Mouse (Mus musculus): ENCODE results near the gene Celf1. TPM values are rescaled to one million over a fixed set of nuclear protein-coding genes. Genes with fewer than 3 reads are reported as not detected.
"Not testable (repeated sequence)": the region's sequence is repeated elsewhere in the genome, so short reads cannot be mapped to it uniquely, and the experiment has no call there.

Celf1 gene
- polyA plus RNA-seq, 1 experiment, result 43.6 TPM

DNA sequence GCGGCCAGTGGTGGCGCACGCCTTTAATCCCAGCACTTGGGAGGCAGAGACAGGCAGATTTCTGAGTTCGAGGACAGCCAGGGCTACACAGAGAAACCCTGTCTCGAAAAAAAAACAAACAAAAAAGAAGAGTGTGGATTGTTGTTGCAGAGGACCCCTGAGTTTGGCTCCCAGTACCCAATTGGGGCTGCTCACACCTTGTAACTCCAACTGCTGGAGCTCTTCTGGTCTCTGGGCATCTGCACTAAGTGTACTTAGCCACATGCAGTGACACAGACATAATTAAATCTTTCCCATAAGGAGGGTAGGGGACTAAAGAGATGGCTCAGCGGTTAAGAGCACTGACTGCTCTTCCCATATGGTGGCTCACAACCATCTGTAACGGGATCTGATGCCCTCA lies 82.1 kb downstream of the Celf1 start:
- not testable (repeated sequence) for DNase-seq (ENCODE audit: low read depth)

DNA sequence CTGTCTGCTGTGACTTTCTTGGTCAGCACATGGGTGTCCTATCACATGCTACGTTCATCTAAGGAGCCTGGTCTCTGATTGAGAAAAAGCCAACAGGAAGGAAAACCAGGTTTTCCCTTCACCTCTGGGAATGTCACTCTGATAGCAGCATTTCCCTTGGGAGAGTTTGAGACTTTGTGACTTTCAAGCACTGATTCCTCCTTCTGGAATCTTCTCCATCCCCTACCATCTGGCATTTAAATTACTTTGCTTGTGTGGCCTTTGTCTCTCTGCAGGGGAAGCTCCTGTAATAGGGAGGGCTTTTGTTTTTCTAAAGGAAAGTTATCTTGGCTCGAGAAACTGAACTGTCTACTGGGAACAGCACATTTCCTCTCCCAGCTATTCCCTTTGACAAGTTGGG lies 82.9 kb downstream of the Celf1 start:
- DNase-seq (ENCODE audit: low read depth), result no peak

DNA sequence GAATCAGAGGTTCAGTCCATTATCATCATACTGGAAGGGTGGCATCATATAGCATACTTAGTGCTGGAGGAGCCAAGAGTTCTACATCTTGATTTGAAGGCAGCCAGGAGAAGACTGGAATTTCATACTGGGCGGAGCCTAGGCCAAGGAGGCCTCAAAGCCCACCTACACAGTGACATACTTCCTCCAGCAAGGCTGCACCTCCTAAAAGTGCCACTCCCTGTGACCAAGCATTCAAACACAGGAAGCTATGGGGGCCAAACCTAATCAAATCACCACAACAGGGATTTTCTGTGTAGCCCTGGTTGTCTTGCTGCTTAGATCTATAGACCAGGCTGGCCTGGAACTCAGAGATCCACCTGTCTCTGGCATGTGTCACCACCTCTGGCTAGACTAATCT lies 83.8 kb downstream of the Celf1 start:
- DNase-seq (ENCODE audit: low read depth), result no peak

DNA sequence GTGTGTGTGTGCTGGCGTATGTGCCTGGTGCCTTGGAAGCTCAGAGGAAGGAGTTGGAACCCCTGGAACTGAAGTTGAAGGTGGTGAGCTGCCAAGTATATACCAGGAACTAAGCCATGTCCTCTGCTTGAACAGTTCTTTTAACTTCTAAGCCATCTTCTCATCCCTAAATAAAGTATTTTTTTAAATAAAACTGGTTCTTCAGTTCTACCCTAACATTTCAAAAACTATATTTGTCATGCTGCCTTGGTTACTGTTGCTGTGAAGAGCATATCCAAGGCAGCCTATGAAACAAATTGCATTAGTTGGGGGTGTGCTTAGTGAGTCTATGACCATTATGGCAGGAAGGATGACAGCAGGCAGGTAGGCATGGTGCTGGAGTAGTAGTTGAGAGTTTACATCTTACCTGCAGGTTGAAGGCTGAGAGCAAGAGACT lies 84.9 kb downstream of the Celf1 start:
- DNase-seq (ENCODE audit: low read depth), result no peak

DNA sequence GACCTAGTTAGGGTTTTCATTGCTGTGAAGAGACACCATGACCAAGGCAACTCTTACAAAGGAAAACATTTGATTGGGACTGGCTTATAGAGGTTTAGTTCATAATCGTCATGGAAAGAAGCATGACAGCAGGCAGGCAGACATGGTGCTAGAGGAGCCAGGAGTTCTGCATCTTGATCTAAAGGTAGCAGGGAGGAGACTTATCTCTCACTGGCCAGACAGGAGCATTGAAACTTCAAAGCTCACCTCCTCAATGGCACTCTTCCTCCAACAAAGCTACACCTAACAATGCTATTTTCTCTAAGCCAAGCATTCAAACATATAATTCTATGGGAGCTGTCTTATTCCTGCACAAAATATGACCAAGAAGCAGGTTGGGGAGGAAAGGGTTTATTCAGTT lies 86.3 kb downstream of the Celf1 start:
- DNase-seq (ENCODE audit: low read depth), result no peak

DNA sequence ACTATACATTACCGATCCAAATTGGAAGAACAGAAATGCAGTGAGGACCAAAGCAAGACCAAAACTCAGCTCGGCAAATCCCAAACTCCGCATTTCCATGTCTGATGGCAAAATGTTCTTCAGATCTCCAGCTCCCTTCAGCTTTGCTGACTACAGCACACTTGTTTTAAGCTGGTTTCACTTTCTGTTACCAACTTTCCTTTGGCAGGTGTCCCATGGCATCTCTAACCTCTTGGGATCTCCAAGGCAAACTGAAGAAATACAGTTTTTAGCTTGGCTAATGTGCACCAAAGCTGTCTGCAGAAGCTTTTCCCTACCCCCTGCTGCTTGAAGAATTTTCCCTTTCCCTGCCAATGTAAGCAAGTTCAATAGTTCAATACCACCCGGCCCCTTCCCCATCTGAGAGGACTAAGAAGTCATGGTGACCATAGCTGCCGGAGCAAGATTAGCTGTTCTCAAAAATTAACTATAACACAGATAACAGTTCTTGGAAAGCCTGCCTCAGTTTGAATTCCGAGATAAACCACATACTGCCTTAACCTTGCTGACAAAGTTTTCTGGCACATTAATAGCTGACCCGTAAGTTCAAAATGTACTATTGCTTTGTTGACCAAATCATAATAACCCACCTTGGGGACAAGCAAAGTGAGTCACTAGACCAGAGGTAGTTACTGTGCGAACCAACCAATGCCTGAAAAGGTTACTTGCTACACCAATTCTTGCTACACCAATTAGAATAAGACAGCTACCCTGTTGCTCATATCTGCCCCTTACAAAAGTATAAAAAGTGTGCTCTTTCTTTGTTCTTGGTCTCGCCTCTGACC lies 87.4 kb downstream of the Celf1 start:
- no peak for DNase-seq (ENCODE audit: low read depth)

DNA sequence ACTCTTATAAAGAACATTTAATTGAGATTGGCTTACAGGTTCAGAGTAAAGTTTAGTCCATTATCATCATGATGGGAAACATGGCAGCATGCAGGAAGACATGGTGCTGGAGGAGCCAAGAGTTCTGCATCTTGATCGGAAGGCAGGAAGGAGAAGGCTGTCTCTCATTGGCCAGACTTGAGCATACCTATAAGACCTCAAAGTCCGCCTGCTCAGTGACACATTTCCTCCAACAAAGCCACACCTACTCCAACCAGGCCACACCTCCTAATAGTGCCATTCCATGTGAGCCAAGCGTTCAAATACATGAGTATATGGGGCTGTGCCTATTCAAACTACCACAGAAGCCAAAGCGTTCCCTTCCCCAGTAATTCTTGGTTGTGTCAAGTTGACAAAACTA lies 91.0 kb downstream of the Celf1 start:
- no peak for DNase-seq (ENCODE audit: low read depth)

DNA sequence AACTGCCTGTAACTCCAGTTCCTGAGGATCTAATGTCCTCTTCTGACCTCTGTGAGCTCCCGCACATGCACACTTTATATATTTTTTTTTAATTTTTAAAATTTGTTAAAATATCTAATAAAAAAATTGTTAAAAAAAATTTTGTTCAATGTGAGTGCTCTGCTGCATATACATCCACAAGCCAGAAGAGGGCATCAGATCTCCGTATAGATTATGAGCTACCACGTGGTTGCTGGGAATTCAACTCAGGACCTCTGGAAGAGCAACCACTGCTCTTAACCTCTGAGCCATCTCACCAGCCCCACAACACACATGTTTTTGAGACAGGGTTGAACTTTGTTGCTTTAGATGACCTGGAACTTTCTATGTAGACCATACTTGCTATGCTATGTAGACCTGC lies 92.8 kb downstream of the Celf1 start:
- DNase-seq (ENCODE audit: low read depth), result no peak

DNA sequence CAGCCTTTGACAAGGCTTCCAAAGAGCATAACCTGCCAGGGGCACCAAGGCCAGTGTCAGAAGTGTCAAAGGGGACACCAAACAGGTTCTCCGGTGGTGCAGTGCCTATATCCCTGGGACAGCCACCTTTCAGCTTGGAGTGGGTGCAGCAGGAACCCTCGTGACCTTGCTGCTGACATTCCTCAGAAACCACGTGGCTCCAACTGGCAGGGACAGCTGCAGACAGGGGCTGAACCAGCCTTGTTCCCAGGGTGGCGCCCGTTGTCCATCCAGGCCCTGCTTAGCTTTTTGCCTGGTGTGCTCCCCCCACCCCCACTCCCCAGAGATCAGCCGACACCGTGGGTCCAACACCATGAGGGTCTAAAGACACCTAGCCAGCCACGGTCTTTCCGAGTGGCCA lies 95.2 kb downstream of the Celf1 start, which contains the start of gene Rapsn:
Rapsn (plus strand) TSS at position 236 of the 400 bp plus-strand sequence.
- no peak for DNase-seq (ENCODE audit: low read depth)

DNA sequence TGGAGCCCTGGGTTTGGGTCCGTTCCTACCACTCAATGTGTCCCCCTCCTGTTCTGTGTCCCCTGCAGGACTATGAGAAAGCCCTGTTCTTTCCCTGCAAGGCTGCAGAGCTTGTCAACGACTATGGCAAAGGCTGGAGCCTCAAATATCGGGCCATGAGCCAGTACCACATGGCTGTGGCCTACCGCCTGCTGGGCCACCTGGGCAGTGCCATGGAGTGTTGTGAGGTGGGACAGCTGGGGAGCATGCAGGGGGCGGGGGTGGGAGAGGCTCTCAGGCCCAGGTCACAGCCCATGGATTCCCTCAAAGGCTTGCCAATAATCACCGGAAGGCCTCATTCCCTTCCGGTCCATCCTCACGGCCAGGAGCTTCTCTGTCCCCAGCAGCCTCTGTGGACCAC lies 101.6 kb downstream of the Celf1 start:
- no peak for DNase-seq (ENCODE audit: low read depth)

DNA sequence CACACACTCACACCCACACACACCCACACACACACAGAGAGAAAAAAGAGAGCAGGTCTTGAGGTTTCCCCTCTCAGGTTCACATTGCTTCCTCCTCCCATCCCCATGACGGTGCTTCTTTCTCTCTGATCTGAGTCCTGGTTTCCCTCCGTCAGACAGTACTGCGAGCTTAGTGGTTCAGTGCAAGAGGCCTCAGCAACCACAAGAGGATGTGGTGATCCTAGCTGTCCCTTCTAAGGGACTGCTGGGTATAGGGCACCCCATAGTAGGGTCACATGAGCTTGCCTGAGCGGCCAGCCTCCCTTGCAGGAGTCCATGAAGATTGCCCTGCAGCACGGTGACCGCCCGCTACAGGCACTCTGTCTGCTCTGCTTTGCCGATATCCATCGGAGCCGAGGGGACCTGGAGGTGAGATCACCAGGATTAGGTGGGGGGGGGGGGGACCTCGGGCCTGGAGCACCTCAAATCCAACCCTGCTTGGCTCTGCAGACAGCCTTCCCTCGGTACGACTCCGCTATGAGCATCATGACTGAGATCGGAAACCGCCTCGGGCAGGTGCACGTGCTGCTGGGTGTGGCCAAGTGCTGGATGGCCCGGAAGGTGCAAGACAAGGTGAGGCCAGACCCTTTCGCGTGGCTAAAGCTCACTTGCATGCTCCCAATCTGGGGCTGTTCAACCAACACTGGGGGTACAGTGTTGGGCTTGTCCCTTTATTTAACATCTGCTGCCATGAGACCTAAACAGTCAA lies 102.6 kb downstream of the Celf1 start:
- DNase-seq (ENCODE audit: low read depth), result no peak

DNA sequence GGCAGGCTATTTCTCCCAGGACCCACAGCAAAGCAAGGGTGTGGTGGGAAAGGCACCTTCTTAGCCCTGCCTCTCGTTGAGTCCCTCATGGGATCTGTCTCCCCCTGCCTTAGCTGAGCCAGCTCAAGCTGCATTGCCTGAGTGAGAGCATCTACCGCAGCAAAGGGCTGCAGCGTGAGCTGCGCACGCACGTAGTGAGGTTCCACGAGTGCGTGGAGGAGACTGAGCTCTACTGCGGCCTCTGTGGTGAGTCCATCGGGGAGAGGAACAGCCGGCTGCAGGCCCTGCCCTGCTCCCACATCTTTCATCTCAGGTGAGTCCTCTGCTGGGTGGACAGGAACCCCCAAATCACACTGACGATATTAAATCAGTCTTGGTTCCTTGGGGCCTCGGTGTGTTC lies 104.5 kb downstream of the Celf1 start:
- DNase-seq (ENCODE audit: low read depth), result no peak

DNA sequence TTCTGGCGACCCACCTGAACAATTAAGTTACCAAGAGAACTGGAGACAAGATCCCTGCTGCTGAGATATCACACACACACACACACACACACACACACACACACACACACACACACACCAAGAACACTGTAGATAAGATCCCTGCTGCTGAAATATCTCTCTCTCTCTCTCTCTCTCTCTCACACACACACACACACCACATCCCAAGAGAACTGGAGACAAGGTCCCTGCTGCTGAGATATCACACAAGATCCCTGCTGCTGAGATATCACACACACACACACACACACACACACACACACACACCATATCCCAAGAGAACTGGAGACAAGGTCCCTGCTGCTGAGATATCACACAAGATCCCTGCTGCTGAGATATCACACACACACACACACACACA lies 105.6 kb downstream of the Celf1 start:
- DNase-seq (ENCODE audit: low read depth), result not testable (repeated sequence)

DNA sequence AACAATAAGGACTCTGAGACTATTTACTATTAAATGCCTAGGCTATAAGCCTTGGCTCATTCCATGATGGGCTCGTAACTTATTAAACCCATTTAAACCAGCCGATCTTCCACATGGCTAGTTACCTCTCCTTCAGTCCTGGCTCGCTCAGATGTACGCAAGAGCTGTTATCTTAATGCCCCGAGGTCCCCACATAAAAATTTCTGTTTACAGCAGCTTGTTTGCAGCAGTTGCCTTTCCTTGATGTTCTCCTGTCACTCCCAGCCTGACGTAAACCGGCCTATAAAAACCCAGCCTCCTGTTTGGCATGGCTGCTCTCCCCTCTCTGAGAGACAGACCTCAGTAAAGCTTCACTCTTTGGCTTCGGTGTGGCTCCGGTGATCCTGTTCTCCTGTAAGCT lies 107.2 kb downstream of the Celf1 start:
- no peak for DNase-seq (ENCODE audit: low read depth)

DNA sequence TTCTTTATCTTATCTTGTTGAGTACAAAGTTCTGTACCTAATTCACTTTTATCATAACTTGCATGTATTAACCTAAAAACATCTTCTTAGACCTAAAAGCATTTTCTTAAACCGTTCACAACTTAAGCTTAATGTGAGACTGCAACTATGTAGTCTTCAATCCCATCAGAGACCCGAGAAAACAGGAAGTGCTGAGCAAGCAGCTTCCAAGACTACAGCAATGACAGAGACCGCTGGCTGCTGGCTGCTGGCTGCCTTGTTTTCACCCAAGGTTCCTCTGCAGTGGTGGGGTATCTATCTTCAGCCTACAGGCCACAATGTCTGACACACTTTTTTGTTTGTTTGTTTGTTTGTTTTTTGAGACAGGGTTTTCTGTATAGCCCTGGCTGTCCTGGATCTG lies 111.7 kb downstream of the Celf1 start:
- no peak for DNase-seq (ENCODE audit: low read depth)

DNA sequence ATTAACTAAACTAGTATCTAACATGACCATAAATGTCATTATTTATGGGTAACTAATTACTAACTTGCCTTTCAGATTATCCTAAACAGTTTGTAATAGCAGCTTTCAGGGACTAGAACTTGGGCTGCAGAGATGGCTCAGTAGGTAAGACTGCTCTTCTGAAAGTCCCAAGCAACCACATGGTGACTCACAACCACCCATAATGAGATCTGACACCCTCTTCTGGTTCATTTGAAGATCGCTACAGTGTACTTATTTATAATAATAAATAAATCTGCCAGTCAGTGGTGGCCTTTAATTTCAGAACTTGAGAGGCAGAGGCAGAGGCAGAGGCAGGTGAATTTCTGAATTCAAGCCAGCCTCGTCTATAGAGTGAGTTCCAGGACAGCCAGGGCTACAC lies 112.6 kb downstream of the Celf1 start:
- DNase-seq (ENCODE audit: low read depth), result no peak

DNA sequence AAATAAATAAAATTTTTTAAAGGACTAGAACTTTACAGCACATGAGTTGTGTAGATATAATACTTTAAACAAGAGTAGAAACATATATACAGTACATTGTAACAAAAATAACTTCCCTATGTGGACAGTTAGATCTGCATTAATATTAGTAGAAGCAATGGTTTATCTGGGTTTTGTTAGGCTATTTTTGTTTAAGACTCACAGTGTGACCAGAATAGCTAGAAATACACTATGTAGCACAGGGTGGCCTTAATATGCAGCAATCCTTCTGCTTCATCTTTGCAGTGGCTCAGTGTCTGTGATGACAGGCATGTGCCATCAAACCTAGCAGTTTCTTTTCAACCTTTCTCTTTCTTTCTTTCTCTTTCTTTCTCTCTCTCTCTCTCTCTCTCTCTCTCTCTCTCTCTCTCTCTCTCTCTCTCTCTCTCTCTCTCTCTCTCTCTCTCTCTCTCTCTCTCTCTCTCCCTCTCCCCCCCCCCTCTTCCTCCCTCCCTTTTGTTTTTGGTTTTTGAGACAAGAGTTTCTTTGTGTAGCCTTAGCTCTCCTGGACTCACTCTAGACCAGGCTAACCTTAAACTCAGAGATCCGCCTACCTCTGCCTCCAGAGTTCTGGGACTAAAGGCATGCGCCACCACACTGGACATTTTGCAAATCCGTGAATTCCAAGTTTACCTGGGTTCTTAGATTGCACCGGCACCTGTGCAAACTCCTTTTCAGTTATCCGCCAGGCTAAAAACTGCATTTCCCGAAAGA lies 113.2 kb downstream of the Celf1 start:
- no peak for DNase-seq (ENCODE audit: low read depth)

DNA sequence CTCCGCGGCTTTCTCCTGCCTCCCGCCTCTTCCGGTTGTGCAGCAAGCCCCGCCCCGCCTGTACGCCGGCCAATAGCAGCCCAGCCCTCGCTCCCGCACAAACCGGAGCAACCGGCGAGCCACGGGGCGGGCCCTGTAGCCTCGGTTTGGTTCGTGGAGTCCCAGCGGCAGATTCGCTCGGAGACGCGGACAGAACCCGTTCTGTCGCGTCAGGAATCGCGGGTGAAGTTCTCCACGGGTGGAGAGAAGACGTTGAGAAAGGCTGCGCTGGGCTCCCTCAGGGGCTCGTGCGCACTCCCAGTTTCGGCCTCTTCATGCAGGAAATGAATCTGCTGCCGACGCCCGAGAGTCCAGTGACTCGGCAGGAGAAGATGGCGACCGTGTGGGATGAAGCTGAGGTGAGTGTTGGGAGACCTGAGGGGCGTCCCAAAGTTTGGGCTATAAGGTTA lies 113.8 kb downstream of the Celf1 start, which contains the start of gene Psmc3:
Psmc3 (plus strand) TSS at position 76 of the 449 bp plus-strand sequence.
- peak; percentile 42 for DNase-seq (ENCODE audit: low read depth)

DNA sequence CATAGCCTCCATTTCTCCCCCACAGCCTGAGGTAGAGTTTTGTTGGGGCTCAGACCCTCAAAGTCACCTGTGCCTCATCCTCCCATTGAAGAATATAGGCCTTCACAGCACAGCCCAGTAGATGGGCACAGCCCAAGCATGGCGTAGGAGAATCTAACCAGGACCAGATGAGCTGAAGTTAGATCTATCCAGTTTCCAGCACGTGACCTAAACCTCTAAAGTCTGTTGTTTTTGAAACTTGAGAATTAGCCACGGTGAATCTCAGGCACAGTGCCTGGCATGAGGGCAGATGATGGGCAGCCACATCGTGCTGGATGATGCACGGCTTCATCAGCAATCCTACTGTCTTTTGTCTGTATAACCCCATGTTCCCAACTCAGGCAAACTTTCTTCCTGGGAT lies 118.3 kb downstream of the Celf1 start:
- DNase-seq (ENCODE audit: low read depth), result no peak

DNA sequence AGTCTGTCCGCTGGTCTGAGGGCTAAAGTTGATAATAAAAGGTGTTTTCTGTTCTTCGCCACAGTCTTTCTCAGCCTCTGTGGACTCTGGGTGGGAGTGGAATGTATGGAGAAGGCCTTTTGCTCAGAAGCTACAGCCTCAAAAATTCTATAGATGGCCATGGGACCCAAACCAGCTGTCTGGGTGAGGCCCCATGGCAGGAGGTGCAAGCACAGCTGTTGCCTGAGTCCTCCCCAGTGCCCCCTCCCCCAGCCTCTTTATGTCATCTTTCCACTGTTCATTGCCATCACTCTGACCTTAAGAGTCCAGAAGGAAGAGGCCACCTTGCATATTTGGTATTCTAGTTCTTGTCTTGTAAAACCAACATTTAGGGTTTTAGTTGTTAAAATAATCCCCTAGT lies 119.2 kb downstream of the Celf1 start:
- no peak for DNase-seq (ENCODE audit: low read depth)

DNA sequence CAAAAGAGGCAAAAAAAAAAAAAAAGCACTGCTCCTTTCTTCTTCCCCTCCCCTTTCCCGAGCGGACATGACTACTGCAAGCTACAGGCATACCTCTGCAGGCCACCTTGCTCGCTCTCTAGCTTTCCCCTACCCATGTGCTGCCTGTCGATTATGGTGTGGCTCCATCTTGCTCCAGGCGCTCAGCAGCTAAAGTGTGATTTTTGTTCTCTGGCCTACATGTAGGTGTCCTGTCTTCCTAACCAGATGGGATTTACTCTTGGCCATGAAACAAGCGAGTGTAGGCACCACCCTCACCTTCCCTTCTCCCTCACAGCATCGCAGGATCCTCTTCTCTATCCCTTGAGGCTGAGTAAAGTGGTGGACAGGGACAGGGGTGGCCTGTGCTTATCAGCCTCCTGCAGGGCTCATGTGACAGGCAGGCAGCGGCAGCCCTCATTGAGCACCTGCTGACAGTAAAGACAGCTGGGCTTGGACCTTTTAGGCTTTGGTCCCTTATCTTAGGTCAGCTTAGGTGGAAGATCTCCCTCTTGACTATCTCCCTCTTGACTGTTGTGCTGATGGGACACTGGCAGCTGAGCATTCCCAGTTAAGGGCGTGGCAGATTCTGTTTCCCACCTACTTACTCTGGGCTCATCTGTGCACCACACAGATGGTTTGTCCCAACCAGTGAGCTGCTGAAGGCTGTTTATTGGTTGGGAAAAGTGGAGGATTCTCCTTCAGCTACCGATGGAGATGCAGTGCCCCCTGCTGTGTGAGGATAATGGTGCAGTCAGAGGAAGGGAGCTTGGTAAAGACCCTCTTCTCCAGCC lies 120.6 kb downstream of the Celf1 start:
- DNase-seq (ENCODE audit: low read depth), result no peak

Measured in gonadal fat pad, adult 2 months (tissue).